Mouse (Mus musculus) C2C12 (cell line): ENCODE measurements around the gene Klk9. TPM values are rescaled to one million over a fixed set of nuclear protein-coding genes. Genes with fewer than 3 reads are reported as not detected.

Experiments used
- H3K27me3 ChIP-seq: one replicate; pipeline ENCODE4 v1.6.1; 2011; ENCODE audit not compliant: control insufficient read depth, insufficient read depth, insufficient read length
- H3K36me3 ChIP-seq: one replicate; pipeline ENCODE4 v1.6.1; 2011; ENCODE audit not compliant: control insufficient read depth, insufficient read depth
- H3K4me3 ChIP-seq: one replicate; pipeline ENCODE4 v1.5.1; 2011; ENCODE audit warnings: mild to moderate bottlenecking, control low read depth; ENCODE audit not compliant: poor library complexity, insufficient read depth, severe bottlenecking
- H3K79me2 ChIP-seq: one replicate; pipeline ENCODE4 v1.6.1; 2011; ENCODE audit not compliant: control insufficient read depth, insufficient read depth
- H3K79me3 ChIP-seq: one replicate; pipeline ENCODE4 v1.6.1; 2011; ENCODE audit warnings: low read depth, control low read depth
- H3ac ChIP-seq: one replicate; pipeline ENCODE3; 2011; ENCODE audit warnings: low read depth; ENCODE audit not compliant: control insufficient read depth, insufficient read length
- CEBPB ChIP-seq: IDR thresholded peaks from one replicate; pipeline ENCODE4 v1.6.1; 2011; ENCODE audit warnings: low read depth, mild to moderate bottlenecking, control low read depth, moderate library complexity
- CTCF ChIP-seq: IDR thresholded peaks from one replicate; pipeline ENCODE4 v1.5.1; 2011; ENCODE audit not compliant: control insufficient read depth, insufficient read depth, insufficient read length
- FOSL1 ChIP-seq: IDR thresholded peaks from one replicate; pipeline ENCODE4 v1.8.0; 2011; ENCODE audit warnings: mild to moderate bottlenecking, low read length; ENCODE audit not compliant: poor library complexity, insufficient read depth, severe bottlenecking
- MAX ChIP-seq: IDR thresholded peaks from one replicate; pipeline ENCODE4 v1.6.1; 2011; ENCODE audit warnings: mild to moderate bottlenecking, control low read depth
- MYOD1 ChIP-seq: IDR thresholded peaks from one replicate; pipeline ENCODE4 v1.6.1; 2011; ENCODE audit warnings: low read depth; ENCODE audit not compliant: control insufficient read depth, insufficient read length
- MYOG ChIP-seq: IDR thresholded peaks from one replicate; pipeline ENCODE4 v1.6.1; 2011; ENCODE audit not compliant: control insufficient read depth, insufficient read length; ENCODE audit errors: extremely low read depth
- USF1 ChIP-seq: IDR thresholded peaks from one replicate; pipeline ENCODE4 v1.6.1; 2011; ENCODE audit warnings: low read depth, mild to moderate bottlenecking, control low read depth, moderate library complexity
- polyA plus RNA-seq: library from polyadenylated mRNA; unstranded; fragments of >200 nt; fragmentation: generic; extraction: Trizol; gene quantifications from one replicate; pipeline ENCODE4 v1.2.1, GENCODE M21; 2012; ENCODE audit warnings: missing spikeins

Gene Klk9
- polyA plus RNA-seq, 1 experiment: 0.16 TPM

- no peaks in the 10 kb centered on the region for H3K79me2 ChIP-seq
- TF ChIP-seq MYOD1 (no peak), FOSL1 (no peak), CEBPB (no peak), CTCF (no peak), MYOG (no peak), MAX (no peak), USF1 (no peak)
- H3K36me3 ChIP-seq: no peaks in the 10 kb centered on the region
- H3K4me3 ChIP-seq: no peak overlapping the region
- no peaks in the 10 kb centered on the region for H3K27me3 ChIP-seq
- H3ac ChIP-seq: no peak overlapping the region
- H3K79me3 ChIP-seq: no peaks in the 10 kb centered on the region
Measured at GRCm38 (mm10) chr7:43796355-43796754, 4.7 kb downstream of the Klk9 start.

- no peaks in the 10 kb centered on the region for H3K79me2 ChIP-seq
- H3K36me3 ChIP-seq: no peaks in the 10 kb centered on the region
- TF ChIP-seq MAX: no peak
- TF ChIP-seq MYOG: no peak
- TF ChIP-seq CEBPB: no peak
- TF ChIP-seq CTCF: no peak
- no peak for TF ChIP-seq USF1
- TF ChIP-seq MYOD1: no peak
- no peak for TF ChIP-seq FOSL1
- H3ac ChIP-seq: no peak within 1 kb of the TSS
- no peak within 1 kb of the TSS for H3K4me3 ChIP-seq
- H3K79me3 ChIP-seq: no peaks in the 10 kb centered on the region
- no peaks in the 10 kb centered on the region for H3K27me3 ChIP-seq
Measured at GRCm38 (mm10) chr7:43797333-43797769, 5.7 kb downstream of the Klk9 start, which contains the start of gene Klk8. Gene Klk8 (plus strand): TSS chr7:43797577.

GRCm38 (mm10) chr7:43797844-43798462 is 6.3 kb downstream of the Klk9 start:
- H3K36me3 ChIP-seq: no peaks in the 10 kb centered on the region
- H3K27me3 ChIP-seq: no peaks in the 10 kb centered on the region
- H3K79me3 ChIP-seq: no peaks in the 10 kb centered on the region
- H3K79me2 ChIP-seq: no peaks in the 10 kb centered on the region
- no peak overlapping the region for H3K4me3 ChIP-seq
- TF ChIP-seq MYOD1 (no peak), FOSL1 (no peak), CEBPB (no peak), MAX (no peak), MYOG (no peak), CTCF (no peak), USF1 (no peak)
- H3ac ChIP-seq: no peak overlapping the region

- no peak overlapping the region for H3K4me3 ChIP-seq
- no peak for TF ChIP-seq MAX
- TF ChIP-seq FOSL1: no peak
- TF ChIP-seq MYOG: no peak
- no peak for TF ChIP-seq MYOD1
- no peak for TF ChIP-seq USF1
- no peak for TF ChIP-seq CEBPB
- no peak for TF ChIP-seq CTCF
- H3K79me3 ChIP-seq: no peaks in the 10 kb centered on the region
- H3K79me2 ChIP-seq: no peaks in the 10 kb centered on the region
- H3K27me3 ChIP-seq: no peaks in the 10 kb centered on the region
- H3K36me3 ChIP-seq: no peaks in the 10 kb centered on the region
- H3ac ChIP-seq: no peak overlapping the region
Measured at GRCm38 (mm10) chr7:43799876-43800275, 8.2 kb downstream of the Klk9 start.

- Histone ChIP-seq H3K27me3 (peaks cover 20% of the 10 kb centered on the region), H3K36me3 (no peaks in the 10 kb centered on the region), H3K79me3 (no peaks in the 10 kb centered on the region), H3K4me3 (no peak within 1 kb of the TSS), H3K79me2 (no peaks in the 10 kb centered on the region), H3ac (no peak within 1 kb of the TSS)
- TF ChIP-seq MYOG (no peak), CTCF (no peak), CEBPB (no peak), MAX (no peak)
Measured at GRCm38 (mm10) chr7:43810994-43811393, 19.3 kb downstream of the Klk9 start, which contains the start of gene Klk7. Gene Klk7 (plus strand): TSS chr7:43811294.

- Histone ChIP-seq H3ac (no peak overlapping the region), H3K4me3 (no peak overlapping the region), H3K36me3 (no peaks in the 10 kb centered on the region), H3K27me3 (peaks cover 20% of the 10 kb centered on the region), H3K79me3 (no peaks in the 10 kb centered on the region), H3K79me2 (no peaks in the 10 kb centered on the region)
- TF ChIP-seq CTCF (no peak), FOSL1 (no peak), MYOD1 (no peak), MYOG (no peak), USF1 (no peak), CEBPB (no peak), MAX (no peak)
Measured at GRCm38 (mm10) chr7:43815211-43815610, 23.5 kb downstream of the Klk9 start.
